Mouse (Mus musculus): Measurements from ENCODE around the gene Gpat2.

- no peak for TF ChIP-seq CTCF (IDR thresholded peaks at IDR 0.05; ENCODE audit: control insufficient read depth, insufficient read depth, insufficient replicate concordance, low read depth, low read length)
- no peak for TF ChIP-seq POLR2A (IDR thresholded peaks at IDR 0.05; ENCODE audit: control insufficient read depth, low read depth, low read length)
These were observed 58.0 kb downstream of the Gpat2 start for GRCm38 (mm10) chr2:127483001-127483400.

All from testis, adult 2 months (tissue).